Mouse (Mus musculus): ENCODE measurements at regions not wholly inside any gene's neighbourhood (a gene's known extent, or its start where the extent isn't known, plus 50 kb on each side); places are given as distances from the start of the nearest gene placed in this dataset.

DNA sequence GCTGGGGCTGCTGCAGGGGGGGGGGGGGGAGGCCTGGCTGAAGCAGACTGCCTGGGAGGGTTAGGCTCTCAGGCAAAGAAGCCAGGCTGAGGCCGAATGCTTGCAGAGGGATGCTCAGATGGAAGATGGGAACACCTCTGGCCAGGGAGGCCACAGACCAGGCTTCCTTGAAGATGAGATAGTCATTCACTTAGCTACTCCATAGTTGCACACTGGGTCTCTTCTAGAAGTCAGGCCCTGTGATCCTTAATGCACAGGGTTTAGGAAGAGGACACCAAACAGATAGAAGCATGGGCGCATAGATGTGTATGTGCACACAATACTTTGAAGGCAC is 162.1 kb downstream of the Cyp26b1 start:
- Histone ChIP-seq H3K4me2 (replicated peaks) (peak overlapping the region; percentile 27; the same call in 1 of the 2 replicates), H3K4me1 (peaks cover 15% of the 10 kb centered on the region), H3K27me3 (replicated peaks) (no peaks in the 10 kb centered on the region; the same call in 1 of the 2 replicates), H3K27ac (no peak overlapping the region), H3K36me3 (no peaks in the 10 kb centered on the region), H3K9ac (no peak overlapping the region), H3K4me3 (no peak overlapping the region), H3K9me3 (no peaks in the 10 kb centered on the region)
- ATAC-seq (ENCODE audit: low FRiP score, low read depth), result 0 out of 2 replicates have a peak, but pooled peaks have one; percentile 25
- WGBS, result 52% methylated on average over 2 of the region's 2 CpGs

DNA sequence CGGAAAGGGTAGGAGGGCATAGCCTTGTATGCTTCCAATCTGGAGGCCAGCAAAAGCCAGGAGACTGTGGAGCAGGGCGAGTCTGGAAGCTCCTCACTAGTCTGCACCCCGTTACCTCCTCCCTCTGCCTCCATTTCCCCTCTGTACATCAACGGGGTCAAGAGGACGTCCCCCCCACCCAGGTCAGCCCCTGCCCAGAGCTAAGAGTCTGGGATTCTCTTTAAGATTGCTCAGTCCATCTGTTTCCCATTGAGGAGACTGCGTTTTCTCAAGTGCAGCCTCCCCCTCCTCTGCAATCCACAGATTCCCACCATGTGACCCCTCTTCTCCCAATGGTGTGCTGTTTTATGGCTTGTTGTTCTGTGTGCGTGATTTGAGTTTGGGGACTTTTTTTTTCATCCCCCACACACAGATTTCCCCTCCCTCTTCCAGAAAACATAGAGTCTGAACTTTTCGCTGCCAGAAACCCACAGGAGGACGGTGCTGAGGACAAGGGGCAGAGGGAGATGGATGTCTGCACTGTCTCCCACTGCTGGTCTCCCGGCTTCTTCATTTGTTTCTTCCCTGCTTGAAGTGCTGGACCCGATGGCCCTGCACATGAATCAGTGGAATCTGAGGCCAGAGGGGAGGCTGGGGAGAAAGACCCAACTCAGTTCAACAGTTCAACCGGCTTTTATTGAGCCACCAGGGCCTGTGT is 162.6 kb downstream of the Cyp26b1 start:
- H3K27ac ChIP-seq, result no peak overlapping the region
- no peaks in the 10 kb centered on the region for H3K36me3 ChIP-seq
- no peak overlapping the region for H3K4me3 ChIP-seq
- peaks cover 16% of the 10 kb centered on the region for H3K4me1 ChIP-seq
- no peaks in the 10 kb centered on the region; the same call in 1 of the 2 replicates for H3K27me3 ChIP-seq (replicated peaks)
- ATAC-seq (ENCODE audit: low FRiP score, low read depth), result peak; percentile 61; the same call in 1 of the 2 replicates
- no peaks in the 10 kb centered on the region for H3K9me3 ChIP-seq
- WGBS, result 30% methylated on average over 12 of the region's 12 CpGs
- H3K9ac ChIP-seq, result no peak overlapping the region
- peak overlapping the region; percentile 27 for H3K4me2 ChIP-seq (replicated peaks)

DNA sequence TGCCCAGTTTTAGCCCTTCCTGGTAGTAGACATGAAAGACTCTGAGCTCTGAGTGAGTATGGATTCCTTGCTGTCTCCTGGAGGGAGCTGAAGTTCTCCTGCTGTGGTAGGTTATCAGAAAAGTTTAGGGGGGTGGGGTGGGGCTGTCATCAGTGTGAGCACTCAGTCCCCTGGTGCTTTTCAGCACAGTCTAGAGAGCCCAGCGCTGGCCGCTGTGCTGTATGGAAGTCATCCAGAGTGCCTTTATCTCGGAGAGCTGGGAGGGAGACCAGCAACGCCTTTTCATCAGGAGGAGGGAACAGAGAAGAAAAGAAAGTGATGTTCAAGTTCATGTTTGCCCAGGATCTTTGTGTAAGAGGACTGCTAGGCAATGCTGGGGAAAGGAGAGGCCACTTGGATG is 163.6 kb downstream of the Cyp26b1 start:
- Histone ChIP-seq H3K36me3 (no peaks in the 10 kb centered on the region), H3K4me2 (replicated peaks) (no peak overlapping the region), H3K9me3 (no peaks in the 10 kb centered on the region), H3K4me1 (peaks cover 18% of the 10 kb centered on the region), H3K9ac (no peak overlapping the region), H3K4me3 (no peak overlapping the region), H3K27ac (no peak overlapping the region), H3K27me3 (replicated peaks) (no peaks in the 10 kb centered on the region; the same call in 1 of the 2 replicates)
- no peak for ATAC-seq (ENCODE audit: low FRiP score, low read depth)
- 55% methylated on average over 4 of the region's 4 CpGs for whole genome bisulfite sequencing

DNA sequence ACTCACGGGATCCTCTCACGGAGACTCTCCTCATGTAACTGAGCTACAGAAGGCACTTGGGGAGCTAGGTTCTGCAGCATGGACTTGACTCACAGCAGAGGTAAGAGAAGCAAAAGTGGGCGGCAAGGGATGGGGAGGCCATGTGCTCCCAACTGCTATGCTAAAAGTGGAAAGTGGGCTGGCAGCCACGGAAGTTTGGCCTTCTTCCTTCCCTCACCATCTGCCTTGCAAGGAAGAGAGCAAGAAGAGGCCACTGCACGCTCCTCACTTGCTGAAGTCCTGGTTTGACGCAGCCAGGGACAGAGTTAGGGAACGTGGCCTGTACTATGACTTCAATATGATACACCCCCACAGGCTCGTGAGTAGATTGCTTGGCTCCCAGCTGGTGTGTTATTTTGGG is 164.5 kb downstream of the Cyp26b1 start:
- Histone ChIP-seq H3K9me3 (no peaks in the 10 kb centered on the region), H3K4me1 (peaks cover 18% of the 10 kb centered on the region), H3K27me3 (replicated peaks) (no peaks in the 10 kb centered on the region; the same call in 1 of the 2 replicates), H3K36me3 (no peaks in the 10 kb centered on the region), H3K27ac (no peak overlapping the region), H3K4me3 (no peak overlapping the region), H3K4me2 (replicated peaks) (no peak overlapping the region), H3K9ac (no peak overlapping the region)
- 89% methylated on average over 8 of the region's 8 CpGs for WGBS
- no peak for ATAC-seq (ENCODE audit: low FRiP score, low read depth)

DNA sequence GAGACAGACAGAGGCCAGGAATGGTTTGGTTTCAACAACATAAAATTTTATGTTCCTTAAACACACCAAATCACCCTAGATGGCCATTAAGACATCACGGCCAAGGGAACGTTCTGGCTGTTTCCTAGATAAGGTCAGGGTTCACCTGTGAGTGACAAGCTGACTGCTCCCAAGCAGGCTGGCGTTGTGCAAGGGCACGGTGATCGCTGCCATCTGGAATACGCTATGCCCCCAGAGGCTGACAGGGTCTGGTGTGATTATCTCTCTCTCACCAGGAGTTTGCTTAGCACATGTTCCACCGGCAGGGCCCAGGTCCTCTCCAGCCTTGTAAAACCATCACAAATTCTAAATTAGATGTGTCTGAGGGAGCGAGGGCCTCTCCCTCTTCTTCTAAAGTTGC is 167.0 kb downstream of the Cyp26b1 start:
- H3K9ac ChIP-seq, result no peak overlapping the region
- no peaks in the 10 kb centered on the region for H3K9me3 ChIP-seq
- 68% methylated on average over 8 of the region's 8 CpGs for WGBS
- no peak overlapping the region for H3K27ac ChIP-seq
- H3K4me2 ChIP-seq (replicated peaks), result no peak overlapping the region
- no peaks in the 10 kb centered on the region for H3K36me3 ChIP-seq
- H3K4me3 ChIP-seq, result no peak overlapping the region
- H3K4me1 ChIP-seq, result peaks cover 9% of the 10 kb centered on the region
- ATAC-seq (ENCODE audit: low FRiP score, low read depth), result no peak
- H3K27me3 ChIP-seq (replicated peaks), result no peaks in the 10 kb centered on the region; the same call in 1 of the 2 replicates

DNA sequence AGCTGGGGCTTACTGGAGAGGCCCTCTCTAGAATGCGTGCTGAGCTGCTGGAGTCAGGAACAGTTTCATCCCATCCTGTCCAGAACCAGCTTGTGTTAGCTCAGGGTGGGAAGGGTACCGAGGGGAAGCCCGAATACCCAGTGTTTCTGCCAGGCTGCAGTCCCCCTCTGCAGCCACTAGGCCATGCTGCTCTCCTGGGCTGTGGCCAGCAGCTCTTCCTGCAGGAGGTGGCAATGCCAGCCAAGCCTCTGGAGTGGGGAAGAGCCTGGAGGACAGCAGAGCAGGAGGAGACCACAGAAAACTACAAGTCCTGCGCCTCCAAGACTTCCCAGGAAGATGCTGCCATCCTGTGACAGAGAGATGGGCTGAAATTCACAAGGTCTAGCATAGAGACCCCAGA is 167.9 kb downstream of the Cyp26b1 start:
- 0 out of 2 replicates have a peak, but pooled peaks cover 3% of the 10 kb centered on the region for H3K4me1 ChIP-seq
- H3K36me3 ChIP-seq, result no peaks in the 10 kb centered on the region
- H3K27ac ChIP-seq, result no peak overlapping the region
- H3K4me2 ChIP-seq (replicated peaks), result no peak overlapping the region
- H3K9me3 ChIP-seq, result no peaks in the 10 kb centered on the region
- WGBS, result 38% methylated on average over 4 of the region's 4 CpGs
- H3K9ac ChIP-seq, result no peak overlapping the region
- no peaks in the 10 kb centered on the region; the same call in 1 of the 2 replicates for H3K27me3 ChIP-seq (replicated peaks)
- no peak for ATAC-seq (ENCODE audit: low FRiP score, low read depth)
- H3K4me3 ChIP-seq, result no peak overlapping the region

DNA sequence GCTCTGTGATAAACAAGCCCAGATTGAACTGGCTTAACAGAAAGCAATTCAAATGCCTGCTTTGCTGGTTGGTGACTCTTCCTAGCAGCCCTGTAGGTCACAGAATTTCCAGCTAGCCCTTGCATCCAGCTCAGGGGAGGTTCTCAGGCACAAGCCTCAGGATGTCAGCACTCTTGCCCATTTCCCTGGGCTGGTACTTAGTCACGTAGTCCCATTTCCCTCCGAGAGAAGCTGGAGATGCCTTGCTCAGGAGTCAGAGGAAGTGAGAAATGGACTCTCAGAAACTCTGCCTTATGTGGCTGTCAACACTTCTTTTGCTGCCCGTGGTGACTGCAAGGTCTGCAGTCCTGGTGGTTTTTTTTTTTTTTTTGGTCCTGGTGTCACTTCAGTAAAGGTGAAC is 170.8 kb downstream of the Cyp26b1 start:
- Histone ChIP-seq H3K4me2 (replicated peaks) (no peak overlapping the region), H3K9ac (no peak overlapping the region), H3K4me3 (no peak overlapping the region), H3K4me1 (0 out of 2 replicates have a peak, but pooled peaks cover 3% of the 10 kb centered on the region), H3K27me3 (replicated peaks) (no peaks in the 10 kb centered on the region; the same call in 1 of the 2 replicates), H3K36me3 (no peaks in the 10 kb centered on the region), H3K27ac (no peak overlapping the region), H3K9me3 (no peaks in the 10 kb centered on the region)
- 67% methylated on average over 3 of the region's 3 CpGs for WGBS
- no peak for ATAC-seq (ENCODE audit: low FRiP score, low read depth)

DNA sequence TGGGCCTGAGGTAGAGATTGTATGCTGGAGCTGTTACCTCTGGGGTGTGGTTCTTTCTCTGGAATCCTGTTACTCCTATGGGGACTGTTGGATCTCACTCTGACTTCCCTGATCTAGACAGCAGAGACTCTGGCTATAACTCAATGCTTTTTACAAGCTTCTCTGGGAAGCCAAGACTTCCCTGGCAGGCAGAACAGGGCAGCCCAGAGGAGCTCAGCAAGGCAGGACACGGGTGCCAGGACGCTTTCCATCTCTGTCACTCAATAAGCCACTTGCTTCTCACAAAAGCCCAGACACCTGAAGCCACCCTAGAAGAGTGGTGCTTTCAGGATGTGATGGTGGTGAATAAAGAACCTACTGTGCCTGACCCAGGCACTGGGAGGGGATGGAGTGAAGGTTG is 174.0 kb downstream of the Cyp26b1 start:
- WGBS, result 66% methylated on average over 2 of the region's 2 CpGs
- no peaks in the 10 kb centered on the region for H3K9me3 ChIP-seq
- no peak overlapping the region for H3K4me3 ChIP-seq
- H3K9ac ChIP-seq, result no peak overlapping the region
- ATAC-seq (ENCODE audit: low FRiP score, low read depth), result no peak
- H3K4me1 ChIP-seq, result peaks cover 5% of the 10 kb centered on the region; the same call in 1 of the 2 replicates
- no peaks in the 10 kb centered on the region for H3K36me3 ChIP-seq
- H3K27me3 ChIP-seq (replicated peaks), result no peaks in the 10 kb centered on the region; the same call in 1 of the 2 replicates
- no peak overlapping the region for H3K4me2 ChIP-seq (replicated peaks)
- H3K27ac ChIP-seq, result no peak overlapping the region

DNA sequence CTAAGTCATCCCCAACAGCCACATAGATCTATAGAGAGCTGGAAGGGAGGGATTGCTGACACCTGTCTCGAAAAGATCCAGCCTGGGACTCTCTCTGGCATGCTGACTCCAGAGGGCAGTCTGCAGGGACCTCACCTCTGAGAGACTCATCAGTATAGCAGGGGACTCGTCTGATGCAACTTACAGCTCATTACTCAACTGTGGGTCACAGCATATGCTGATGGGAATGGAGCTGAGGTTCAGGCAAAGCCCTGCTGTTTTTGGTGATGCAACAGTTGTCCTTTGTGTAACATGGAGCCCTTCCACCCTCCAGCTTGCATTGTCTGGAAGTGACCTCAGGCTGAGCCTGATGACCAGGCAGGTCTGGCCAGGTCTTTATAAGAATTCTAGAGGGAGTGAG is 174.4 kb downstream of the Cyp26b1 start:
- H3K4me1 ChIP-seq, result peaks cover 5% of the 10 kb centered on the region; the same call in 1 of the 2 replicates
- no peak overlapping the region for H3K4me3 ChIP-seq
- WGBS, result 64% methylated on average over 2 of the region's 2 CpGs
- H3K9ac ChIP-seq, result no peak overlapping the region
- H3K36me3 ChIP-seq, result no peaks in the 10 kb centered on the region
- no peak for ATAC-seq (ENCODE audit: low FRiP score, low read depth)
- H3K27me3 ChIP-seq (replicated peaks), result no peaks in the 10 kb centered on the region; the same call in 1 of the 2 replicates
- H3K9me3 ChIP-seq, result no peaks in the 10 kb centered on the region
- H3K4me2 ChIP-seq (replicated peaks), result no peak overlapping the region
- no peak overlapping the region for H3K27ac ChIP-seq

DNA sequence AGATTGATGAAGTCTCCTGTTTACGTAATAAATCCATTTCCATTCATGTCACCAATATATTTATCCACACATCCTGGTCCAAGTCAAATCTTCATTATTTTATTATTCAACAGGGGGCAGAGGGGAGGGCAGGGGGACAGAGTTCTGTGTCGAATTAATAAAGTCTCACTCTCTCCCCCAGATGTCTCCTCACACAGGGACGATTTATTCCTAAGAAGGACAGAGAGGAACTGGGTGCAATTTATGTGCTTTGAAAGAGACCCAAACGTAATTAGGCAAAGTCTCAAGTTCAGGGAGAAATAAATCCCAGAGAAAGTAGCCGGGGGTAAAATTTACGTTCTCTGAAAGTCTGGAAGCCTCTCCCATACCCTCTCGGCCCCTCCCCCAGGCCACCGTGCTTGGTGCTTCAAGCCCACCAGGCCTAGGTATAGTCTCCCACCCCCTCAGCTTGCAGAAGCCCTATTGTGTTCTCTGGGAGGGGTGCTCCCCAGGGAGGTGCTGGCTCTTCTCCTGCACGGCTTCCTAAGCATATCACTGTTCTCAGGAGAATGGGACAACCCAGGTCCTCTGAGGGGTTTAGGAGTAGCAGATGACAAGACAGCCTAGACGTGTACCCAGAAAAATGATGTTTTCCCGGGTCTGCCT is 176.6 kb downstream of the Cyp26b1 start:
- 32% methylated on average over 11 of the region's 11 CpGs for WGBS
- Histone ChIP-seq H3K9me3 (no peaks in the 10 kb centered on the region), H3K4me3 (no peak overlapping the region), H3K27me3 (replicated peaks) (no peaks in the 10 kb centered on the region; the same call in 1 of the 2 replicates), H3K27ac (no peak overlapping the region), H3K9ac (no peak overlapping the region), H3K4me2 (replicated peaks) (no peak overlapping the region), H3K4me1 (peaks cover 5% of the 10 kb centered on the region; the same call in 1 of the 2 replicates), H3K36me3 (no peaks in the 10 kb centered on the region)
- ATAC-seq (ENCODE audit: low FRiP score, low read depth), result no peak

DNA sequence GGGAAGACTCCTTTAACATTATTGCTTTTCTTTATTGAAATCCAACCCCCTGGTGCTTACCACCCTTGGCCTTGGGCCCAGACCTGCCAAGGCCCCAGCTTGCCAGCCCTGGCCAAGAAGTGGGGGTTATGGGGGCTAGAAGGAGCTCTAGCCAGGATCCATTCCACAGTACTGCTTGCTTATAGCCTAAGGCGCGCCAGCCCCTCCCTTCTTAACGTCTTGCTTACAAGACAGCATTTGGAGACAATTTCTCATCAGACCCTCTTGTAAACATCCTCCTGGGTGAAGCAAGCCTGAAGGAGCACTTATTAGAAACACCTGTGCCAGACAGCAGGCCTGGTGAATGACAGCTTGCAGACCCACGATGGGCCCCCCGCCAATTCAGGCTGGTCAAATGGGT is 179.3 kb downstream of the Cyp26b1 start:
- Histone ChIP-seq H3K27me3 (replicated peaks) (no peaks in the 10 kb centered on the region), H3K4me1 (peaks cover 5% of the 10 kb centered on the region; the same call in 1 of the 2 replicates), H3K9me3 (no peaks in the 10 kb centered on the region), H3K4me3 (no peak overlapping the region), H3K27ac (no peak overlapping the region), H3K9ac (no peak overlapping the region), H3K4me2 (replicated peaks) (no peak overlapping the region), H3K36me3 (no peaks in the 10 kb centered on the region)
- WGBS, result 73% methylated on average over 5 of the region's 5 CpGs
- ATAC-seq (ENCODE audit: low FRiP score, low read depth), result no peak

DNA sequence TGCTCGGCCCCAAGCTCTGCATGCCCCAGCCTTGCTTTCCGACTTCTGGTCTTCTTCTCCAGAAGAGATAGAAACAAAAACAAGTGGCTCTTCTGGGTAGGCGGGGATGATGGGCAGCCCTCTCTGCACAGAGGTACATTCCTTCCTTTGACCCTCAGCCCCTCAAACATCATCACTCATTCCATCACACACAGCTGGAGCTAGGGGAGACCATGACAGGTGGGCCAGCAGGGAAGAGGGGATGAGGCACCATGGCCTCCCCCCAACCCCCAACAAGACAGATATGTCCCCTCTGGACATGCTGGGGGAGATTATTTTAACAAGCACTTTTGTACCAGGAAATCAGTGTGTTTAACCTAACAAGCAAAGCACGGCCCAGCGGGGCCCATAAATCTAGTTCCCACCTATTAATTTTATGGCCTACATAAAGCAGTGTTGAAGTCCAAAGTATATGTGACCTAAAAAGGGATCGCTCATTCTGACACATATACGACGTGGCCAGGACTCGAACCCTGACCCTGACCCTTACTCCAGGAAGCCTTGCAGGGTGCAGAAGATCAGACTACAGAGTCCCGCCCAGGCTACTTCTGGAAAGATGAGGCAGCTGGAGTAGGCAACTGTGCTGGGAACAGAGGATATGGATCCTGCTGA is 183.7 kb downstream of the Cyp26b1 start:
- Histone ChIP-seq H3K4me3 (no peak overlapping the region), H3K9me3 (no peaks in the 10 kb centered on the region), H3K4me2 (replicated peaks) (no peak overlapping the region), H3K4me1 (no peaks in the 10 kb centered on the region; the same call in 1 of the 2 replicates), H3K36me3 (no peaks in the 10 kb centered on the region), H3K27me3 (replicated peaks) (no peaks in the 10 kb centered on the region; the same call in 1 of the 2 replicates), H3K27ac (no peak overlapping the region), H3K9ac (no peak overlapping the region)
- WGBS, result 73% methylated on average over 10 of the region's 10 CpGs
- ATAC-seq (ENCODE audit: low FRiP score, low read depth), result no peak
